Mouse (Mus musculus) midbrain, embryonic 12.5 days (tissue): ENCODE results near the gene Gm3685. TPM values are rescaled to one million over a fixed set of nuclear protein-coding genes. Genes with fewer than 3 reads are reported as not detected.
"Not testable (repeated sequence)": the region's sequence is repeated elsewhere in the genome, so short reads cannot be mapped to it uniquely, and the experiment has no call there.

Experiments
- ATAC-seq: fragments of 200-750 bp; cut with Nextera tagmentation; 2 replicates; pipeline ENCODE4 v1.8.0; 2017; ENCODE audit warnings: low read depth, moderate TSS enrichment, moderate library complexity; ENCODE audit not compliant: low FRiP score
- H3K27ac ChIP-seq: fragments of 300-500 bp; sonication (generic); replicated peaks from 2 replicates; pipeline ENCODE4 v1.5.1; 2016; ENCODE audit warnings: mild to moderate bottlenecking
- H3K27me3 ChIP-seq: fragments of 300-500 bp; sonication (generic); 2 replicates; pipeline ENCODE4 v1.6.1; 2016; ENCODE audit warnings: mild to moderate bottlenecking
- H3K36me3 ChIP-seq: fragments of 300-500 bp; sonication (generic); 2 replicates; pipeline ENCODE4 v1.6.1; 2016
- H3K4me1 ChIP-seq: fragments of 300-500 bp; sonication (generic); 2 replicates; pipeline ENCODE4 v1.6.1; 2016
- H3K4me2 ChIP-seq: fragments of 300-500 bp; sonication (generic); replicated peaks from 2 replicates; pipeline ENCODE4 v1.6.1; 2016; ENCODE audit warnings: mild to moderate bottlenecking, moderate library complexity
- H3K4me3 ChIP-seq: fragments of 300-500 bp; sonication (generic); 2 replicates; pipeline ENCODE4 v1.5.1; 2016; ENCODE audit warnings: mild to moderate bottlenecking
- H3K9ac ChIP-seq: fragments of 300-500 bp; sonication (generic); replicated peaks from 2 replicates; pipeline ENCODE4 v1.6.1; 2016; ENCODE audit warnings: mild to moderate bottlenecking, moderate library complexity
- H3K9me3 ChIP-seq: fragments of 300-500 bp; sonication (generic); 2 replicates; pipeline ENCODE4 v1.6.1; 2016; ENCODE audit warnings: mild to moderate bottlenecking
- WGBS: fragments of 180-500 bp; shearing (Covaris S2); methylation state at CpG from one replicate; pipeline ENCODE4 v1.1.7; 2016; 5-methylcytosine and 5-hydroxymethylcytosine counted together
- polyA plus RNA-seq: library from polyadenylated mRNA; unstranded; fragments of >200 nt; fragmentation: Nextera tagmentation; extraction: Ambion mirVana; gene quantifications from 2 replicates; pipeline ENCODE4 v1.2.1, GENCODE M21; 2016

Gm3685 gene
- polyA plus RNA-seq: not detected in 2 replicates

DNA sequence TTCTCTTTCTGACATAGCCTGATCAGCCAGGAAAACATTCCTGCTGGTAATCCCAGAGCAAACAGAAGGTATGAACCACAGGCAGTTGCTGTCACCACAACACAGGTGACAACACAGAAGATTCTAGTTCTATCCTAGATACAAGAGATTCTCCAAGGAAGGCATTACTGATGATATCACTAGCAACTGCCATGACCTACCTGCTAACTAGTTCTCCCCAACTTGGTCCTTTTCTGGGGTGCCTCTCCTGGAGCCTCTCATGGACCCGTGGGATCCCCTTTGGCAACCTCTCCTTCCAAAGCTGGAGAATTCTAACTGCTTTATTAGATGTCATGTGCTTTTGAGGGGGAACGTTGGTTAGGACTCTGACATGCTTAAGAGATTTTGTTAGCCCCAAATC is at the start of gene Gm3685:
Gene Gm3685 (minus strand): TSS at position 101 of the 400 bp plus-strand sequence.
- H3K4me3 ChIP-seq, H3K36me3 ChIP-seq, ATAC-seq, H3K4me2 ChIP-seq, H3K9ac ChIP-seq, H3K9me3 ChIP-seq, H3K27ac ChIP-seq, H3K27me3 ChIP-seq, H3K4me1 ChIP-seq: not testable (repeated sequence)
- WGBS: no CpG with 5 or more reads among the region's 2 CpGs

GRCm38 (mm10) chr14:7026781-7027749 is 17.7 kb downstream of the Gm3685 start, which contains the start of gene Gm10406:
Gm10406 (minus strand) TSS chr14:7027449.
- not testable (repeated sequence) for H3K4me1 ChIP-seq, H3K27ac ChIP-seq, H3K27me3 ChIP-seq, ATAC-seq, H3K9me3 ChIP-seq, H3K36me3 ChIP-seq
- Histone ChIP-seq H3K4me2 (peak within 1 kb of the TSS; percentile 74), H3K9ac (peak within 1 kb of the TSS; percentile 65), H3K4me3 (peak within 1 kb of the TSS; percentile 52)
- under 1% methylated on average over 52 of the region's 70 CpGs for WGBS

- not testable (repeated sequence) for H3K36me3 ChIP-seq, H3K27ac ChIP-seq, H3K9me3 ChIP-seq, H3K9ac ChIP-seq, ATAC-seq, H3K27me3 ChIP-seq, H3K4me1 ChIP-seq
- Histone ChIP-seq H3K4me2 (peak overlapping the region; percentile 74; the same call in 1 of the 2 replicates), H3K4me3 (peak overlapping the region; percentile 52; the same call in 1 of the 2 replicates)
- WGBS: 9% methylated on average over 9 of the region's 9 CpGs
Observed at GRCm38 (mm10) chr14:7026274-7026673, 18.5 kb downstream of the Gm3685 start.

Other genes starting within 250 kb of the Gm3685 start
- not detected in 2 replicates for gene Gm3642, start 204.7 kb downstream of the Gm3685 start, polyA plus RNA-seq
- gene Gm3667, start 155.0 kb downstream of the Gm3685 start, polyA plus RNA-seq: 1.9 and 2.3 TPM in 2 replicates
- gene Gm6356, start 71.2 kb downstream of the Gm3685 start, polyA plus RNA-seq: not detected in 2 replicates
- 2.0 and 2.8 TPM in 2 replicates for gene Gm10406, start 17.5 kb downstream of the Gm3685 start, polyA plus RNA-seq
- gene Gm3696, start 55.7 kb upstream of the Gm3685 start, polyA plus RNA-seq: 2.9 and 3.4 TPM in 2 replicates
- not detected in 2 replicates for gene Gm6676, start 80.4 kb upstream of the Gm3685 start, polyA plus RNA-seq
- 5.1 and 5.6 TPM in 2 replicates for gene Gm3512, start 129.6 kb upstream of the Gm3685 start, polyA plus RNA-seq
- not detected in 2 replicates for gene Gm16434, start 149.6 kb upstream of the Gm3685 start, polyA plus RNA-seq
- not detected in 2 replicates for gene Gm3727, start 219.7 kb upstream of the Gm3685 start, polyA plus RNA-seq